23 mouse cellular contexts compared by ENCODE assay signal in genomic region chr16:44417596-44417995, GRCm38 (mm10). TPM values are rescaled to one million over a fixed set of nuclear protein-coding genes. Genes with fewer than 3 reads are reported as not detected.
DNase-seq lines count a peak whose midpoint lies in the region; ATAC-seq lines count a peak whose summit lies in the region.
"Had no signal": no experiment of that assay in that cellular context is flagged by ENCODE, and none has a peak within 500 bp of the region (broad histone marks: within the 10 kb centered on the region; RNA-seq: fewer than 3 reads in every experiment).

No protein-coding gene starts in this region.

- peak; percentile 47 to 69 for DNase-seq in cerebellum, postnatal 10 days
- DNase-seq in cerebellum, adult 9-10 months, result no peak
- DNase-seq in heart, postnatal 4 days, result no peak
- peak; percentile 24 for DNase-seq in layer of hippocampus, adult 9-11 months
- no peak for DNase-seq in layer of hippocampus, adult 9-10 months (ENCODE audit: low spot score)
- no peak for DNase-seq in gastrocnemius, postnatal 10 days
- DNase-seq: adrenal gland, postnatal 10 days; gastrocnemius, adult 2 months; kidney, adult 8-10 months; kidney, postnatal 4 days; liver; thymus, postnatal 4 days had no signal

- H3K4me2 ChIP-seq in heart, embryonic 13.5 days, result peak overlapping the region; percentile 22
- peak overlapping the region; percentile 38 for H3K4me2 ChIP-seq in lung, embryonic 16.5 days (ENCODE audit: low read depth, low read length)
- H3K4me2 ChIP-seq: embryonic facial prominence, embryonic 15.5 days; forebrain, embryonic 12.5 days; hindbrain, embryonic 15.5 days; midbrain, embryonic 12.5 days had no signal

- H3K27me3 ChIP-seq in heart, embryonic 13.5 days (replicated peaks), result no peaks in the 10 kb centered on the region
- H3K27me3 ChIP-seq in lung, embryonic 16.5 days (ENCODE audit: control insufficient read depth, insufficient read depth, low read depth, low read length), result no peaks in the 10 kb centered on the region
- H3K27me3 ChIP-seq: CH12.LX; embryonic facial prominence, embryonic 15.5 days; hindbrain, embryonic 15.5 days; midbrain, embryonic 12.5 days had no signal

- H3K36me3 ChIP-seq in heart, embryonic 13.5 days, result no peaks in the 10 kb centered on the region
- H3K36me3 ChIP-seq in lung, embryonic 16.5 days (ENCODE audit: control insufficient read depth, insufficient read depth, low read length), result no peaks in the 10 kb centered on the region
- H3K36me3 ChIP-seq: embryonic facial prominence, embryonic 15.5 days; forebrain, embryonic 12.5 days; hindbrain, embryonic 15.5 days; midbrain, embryonic 12.5 days had no signal

- H3K9me3 ChIP-seq in heart, embryonic 13.5 days, result no peaks in the 10 kb centered on the region
- H3K9me3 ChIP-seq in lung, embryonic 16.5 days (ENCODE audit: control insufficient read depth, low read length), result no peaks in the 10 kb centered on the region
- H3K9me3 ChIP-seq: embryonic facial prominence, embryonic 15.5 days; forebrain, embryonic 12.5 days; hindbrain, embryonic 15.5 days; midbrain, embryonic 12.5 days had no signal

- 0 out of 2 replicates have a peak overlapping the region, but pooled peaks have one; percentile 52 for H3K9ac ChIP-seq in heart, embryonic 13.5 days
- H3K9ac ChIP-seq in lung, embryonic 16.5 days (ENCODE audit: low read length), result no peak overlapping the region
- H3K9ac ChIP-seq: embryonic facial prominence, embryonic 15.5 days; forebrain, embryonic 12.5 days; hindbrain, embryonic 15.5 days; midbrain, embryonic 12.5 days had no signal

- 49% methylated on average over 8 of the region's 8 CpGs for WGBS in heart, embryonic 13.5 days
- 26% methylated on average over 8 of the region's 8 CpGs for WGBS in lung, embryonic 16.5 days

- H3K27ac ChIP-seq in heart, embryonic 13.5 days (replicated peaks), result no peak overlapping the region
- no peak overlapping the region for H3K27ac ChIP-seq in lung, embryonic 16.5 days (ENCODE audit: low read length)
- H3K27ac ChIP-seq: embryonic facial prominence, embryonic 15.5 days; forebrain, embryonic 12.5 days; gastrocnemius, adult 2 months; hindbrain, embryonic 15.5 days; midbrain, embryonic 12.5 days; stomach, postnatal 0 days had no signal

- no peak overlapping the region for H3K4me3 ChIP-seq in heart, embryonic 13.5 days
- H3K4me3 ChIP-seq in lung, embryonic 16.5 days (ENCODE audit: low read length), result no peak overlapping the region
- H3K4me3 ChIP-seq: embryonic facial prominence, embryonic 15.5 days; forebrain, embryonic 12.5 days; gastrocnemius, adult 2 months; hindbrain, embryonic 15.5 days; midbrain, embryonic 12.5 days; myocyte had no signal

- ATAC-seq in heart, embryonic 13.5 days (ENCODE audit: extremely low read depth, insufficient number of reproducible peaks, low FRiP score, low TSS enrichment), result no peak
- peak; percentile 91 for ATAC-seq in lung, embryonic 16.5 days (ENCODE audit: low read depth)

- peaks cover 8% of the 10 kb centered on the region; the same call in 1 of the 2 replicates for H3K4me1 ChIP-seq in heart, embryonic 13.5 days
- H3K4me1 ChIP-seq in lung, embryonic 16.5 days (replicated peaks; ENCODE audit: control insufficient read depth, insufficient read depth, low read length), result peaks cover 11% of the 10 kb centered on the region
- H3K4me1 ChIP-seq: embryonic facial prominence, embryonic 15.5 days; forebrain, embryonic 12.5 days; hindbrain, embryonic 15.5 days; midbrain, embryonic 12.5 days had no signal

RNA-seq across cellular contexts. Expression of gene Cfap44, which starts 23.0 kb away (rescaled TPM):
- 0.14 TPM in 1 of 2 replicates, not detected in the other for polyA plus RNA-seq in heart, embryonic 13.5 days (2015; fragmentation: Nextera tagmentation; extraction: Ambion mirVana)
- not detected for total RNA-seq in heart, postnatal 4 days (2021)
- 1.6 and 2.9 TPM in 2 replicates for polyA plus RNA-seq in lung, embryonic 16.5 days (2015; fragmentation: Nextera tagmentation; extraction: Ambion mirVana)
- total RNA-seq in gastrocnemius, postnatal 10 days (2021), result under 1 TPM in 1 of 2 experiments, not detected in 1; 0.42 TPM
- total RNA-seq: CH12.LX; gastrocnemius, adult 2 months; heart, postnatal 10 days; neutrophil, adult 5-6 weeks had no signal
- polyA plus RNA-seq: myocyte had no signal

Comparison
In these comparisons a context has a peak if more than half of its experiments do, and no peak if none do; other contexts are left out.
1. DNase-seq: peak in cerebellum, postnatal 10 days (2 of 2) and layer of hippocampus, adult 9-11 months (single experiment); none in cerebellum, adult 9-10 months (single experiment), heart, postnatal 4 days (single experiment), layer of hippocampus, adult 9-10 months (single experiment) and gastrocnemius, postnatal 10 days (single experiment).